Mouse (Mus musculus) lung, adult 2 months (tissue): ENCODE results near the gene Mrnip.

Experiments used
- CTCF ChIP-seq: fragments of 200-500 bp; IDR thresholded peaks from 2 replicates; pipeline ENCODE4 v1.5.1; 2011; ENCODE audit warnings: mild to moderate bottlenecking, low read length, control low read depth; ENCODE audit not compliant: insufficient read depth
- POLR2A ChIP-seq: fragments of 200-500 bp; IDR thresholded peaks from 2 replicates; pipeline ENCODE4 v1.6.1; 2011; ENCODE audit warnings: low read depth, mild to moderate bottlenecking, control low read depth, low read length, borderline replicate concordance; ENCODE audit errors: extremely low read depth

- TF ChIP-seq CTCF, result no peak
- TF ChIP-seq POLR2A, result no peak
Observed at GRCm38 (mm10) chr11:50149200-50149599, 25.0 kb upstream of the Mrnip start.
